Mouse (Mus musculus) brain, embryonic 14.5 days (tissue): Measurements from ENCODE around the gene Tekt4.

Experiments used
- CTCF ChIP-seq: fragments of 200-500 bp; IDR thresholded peaks from 2 replicates; pipeline ENCODE4 v1.5.1; 2012; ENCODE audit warnings: inconsistent platforms, mild to moderate bottlenecking, moderate library complexity, borderline replicate concordance; ENCODE audit not compliant: insufficient read depth, insufficient read length; ENCODE audit errors: extremely low read depth
- POLR2A ChIP-seq: fragments of 200-500 bp; IDR thresholded peaks from 2 replicates; pipeline ENCODE4 v1.6.1; 2012; ENCODE audit warnings: mild to moderate bottlenecking, inconsistent platforms, borderline replicate concordance; ENCODE audit not compliant: poor library complexity, insufficient read depth, insufficient read length, severe bottlenecking; ENCODE audit errors: extremely low read depth

DNA sequence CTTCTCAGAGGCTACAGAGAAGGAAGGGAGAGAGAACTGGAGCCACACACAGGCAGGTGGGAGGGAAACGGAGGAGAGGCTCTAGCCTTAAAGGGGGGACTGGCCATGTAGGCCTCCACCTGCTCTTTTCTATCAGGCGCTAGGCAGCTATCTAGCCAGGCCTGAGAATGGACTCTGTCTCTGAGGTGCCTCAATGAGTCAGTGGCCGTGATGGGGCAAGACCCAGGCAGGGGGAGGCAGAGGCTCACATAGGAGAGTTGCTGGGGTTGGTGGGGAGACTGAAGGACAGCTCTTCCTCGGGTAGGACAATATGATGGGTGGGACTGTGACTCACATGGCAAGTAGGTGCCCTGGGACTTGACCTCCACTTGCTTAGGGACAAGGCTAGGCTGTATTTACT lies 4.1 kb upstream of the Tekt4 start:
- no peak for TF ChIP-seq CTCF
- no peak for TF ChIP-seq POLR2A
